Mouse (Mus musculus): ENCODE data around the gene Tmprss13.
A peak's percentile ranks its signal among the peaks of the same experiment; 100 is the strongest.

The Tmprss13 gene

GRCm38 (mm10) chr9:45382336-45382735 lies 63.4 kb downstream of the Tmprss13 start:
- DNase-seq (ENCODE audit: low spot score in 2 of 2): no peak

GRCm38 (mm10) chr9:45382834-45383233 lies 63.9 kb downstream of the Tmprss13 start:
- no peak for DNase-seq (ENCODE audit: low spot score in 2 of 2)

GRCm38 (mm10) chr9:45383883-45384282 lies 65.0 kb downstream of the Tmprss13 start:
- DNase-seq (ENCODE audit: low spot score in 2 of 2): no peak

GRCm38 (mm10) chr9:45386698-45387097 lies 67.8 kb downstream of the Tmprss13 start:
- no peak for DNase-seq (ENCODE audit: low spot score in 2 of 2)

- peak; percentile 79 to 87 for DNase-seq (ENCODE audit: low spot score in 2 of 2)
Observed at GRCm38 (mm10) chr9:45388385-45388994, 69.6 kb downstream of the Tmprss13 start.

GRCm38 (mm10) chr9:45389596-45389995 lies 70.7 kb downstream of the Tmprss13 start:
- no peak for DNase-seq (ENCODE audit: low spot score in 2 of 2)

- no peak for DNase-seq (ENCODE audit: low spot score in 2 of 2)
Observed at GRCm38 (mm10) chr9:45391299-45391698, 72.4 kb downstream of the Tmprss13 start.

GRCm38 (mm10) chr9:45395218-45395617 lies 76.3 kb downstream of the Tmprss13 start:
- no peak for DNase-seq (ENCODE audit: low spot score in 2 of 2)

GRCm38 (mm10) chr9:45395796-45396195 lies 76.9 kb downstream of the Tmprss13 start:
- peak in 1 of 2 experiments; percentile 15 for DNase-seq (ENCODE audit: low spot score in 2 of 2)

Measured in urinary bladder, postnatal 36 days (tissue).